Mouse (Mus musculus) spleen, adult 18-20 months (tissue): Measurements from ENCODE around the gene Try4.
"Not testable (repeated sequence)": the region's sequence is repeated elsewhere in the genome, so short reads cannot be mapped to it uniquely, and the experiment has no call there.

Experiments used
- DNase-seq, 2 experiments: peaks; one replicate each; pipeline ENCODE4 v3.0.0; 2022; ENCODE audit warnings: mixed read lengths in 2 of 2

The Try4 gene

DNA sequence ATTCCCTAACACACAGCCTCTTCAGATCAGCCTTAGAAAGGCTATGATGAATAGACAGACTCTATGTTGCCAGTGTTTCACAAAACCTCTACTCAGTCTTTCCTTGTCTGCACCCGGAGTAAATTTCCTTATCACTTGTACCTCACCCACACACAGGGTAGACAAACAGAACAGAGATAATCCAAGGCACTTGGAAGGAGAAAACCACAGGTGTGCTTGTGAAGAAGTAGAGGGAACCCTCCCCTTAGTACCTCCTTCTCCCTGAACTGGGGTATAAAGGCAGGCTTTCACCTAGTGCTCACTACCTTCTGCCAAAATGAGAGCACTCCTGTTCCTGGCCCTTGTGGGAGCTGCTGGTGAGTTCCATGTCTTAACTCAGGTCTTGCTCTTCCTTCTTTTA, at the start of gene Try4:
Gene Try4, plus strand, starts transcription at position 301 of the 400 bp plus-strand sequence.
- DNase-seq, result no peak

DNA sequence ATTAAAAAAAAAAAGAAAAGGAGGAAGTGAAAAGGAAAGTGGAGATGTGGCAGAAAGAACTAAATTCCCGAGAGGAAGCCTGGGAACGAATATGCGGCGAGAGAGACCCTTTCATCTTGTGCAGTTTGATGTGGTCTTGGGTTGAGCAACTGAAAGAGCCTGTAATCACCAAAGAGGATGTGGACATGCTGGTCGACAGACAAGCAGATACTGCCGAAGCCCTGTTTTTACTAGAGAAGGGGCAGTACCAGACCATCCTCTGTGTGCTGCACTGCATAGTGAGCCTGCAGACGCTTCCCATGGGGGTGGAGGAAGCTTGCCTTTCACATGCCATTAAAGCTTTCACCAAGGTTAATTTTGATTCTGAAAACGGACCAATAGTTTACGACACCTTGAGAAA, 48.8 kb upstream of the Try4 start:
- DNase-seq, result not testable (repeated sequence)

DNA sequence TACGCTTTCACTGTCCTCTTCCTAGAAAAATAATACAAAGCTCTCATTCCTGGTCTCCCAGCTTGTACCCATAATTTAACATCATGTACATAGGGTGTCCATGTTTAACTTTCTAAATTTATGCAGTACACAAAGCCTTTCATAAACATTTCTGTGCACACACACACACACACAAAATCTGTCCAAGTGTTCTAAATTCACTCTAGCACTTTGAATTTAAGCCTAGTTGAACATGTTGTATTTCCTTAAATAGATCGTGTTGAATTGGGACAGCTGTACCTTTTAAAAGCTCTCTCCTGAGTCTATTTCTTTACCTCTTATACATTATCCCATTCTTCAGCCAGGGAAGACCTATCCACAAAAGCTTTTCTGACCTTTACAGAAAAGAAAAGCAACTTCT, 45.6 kb upstream of the Try4 start:
- no peak for DNase-seq

DNA sequence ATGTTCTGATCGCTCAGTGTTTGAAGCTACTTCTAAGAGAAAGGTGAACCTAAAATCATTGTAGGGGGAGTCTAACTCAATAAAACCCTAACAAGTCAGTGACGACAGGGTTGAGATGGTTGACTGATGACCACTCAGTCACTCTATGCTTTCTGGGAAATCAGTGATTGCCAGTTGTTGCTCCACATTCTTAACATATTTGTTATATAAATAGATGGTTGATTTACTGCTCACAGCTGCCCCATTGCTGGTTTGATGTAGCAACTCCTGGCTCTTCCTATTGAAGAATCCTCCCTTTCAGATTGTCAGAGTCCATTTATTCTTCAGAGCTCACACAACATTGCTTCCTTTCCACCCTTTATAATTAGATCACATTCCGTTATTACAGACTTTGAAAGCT, 44.6 kb upstream of the Try4 start:
- DNase-seq, result no peak

DNA sequence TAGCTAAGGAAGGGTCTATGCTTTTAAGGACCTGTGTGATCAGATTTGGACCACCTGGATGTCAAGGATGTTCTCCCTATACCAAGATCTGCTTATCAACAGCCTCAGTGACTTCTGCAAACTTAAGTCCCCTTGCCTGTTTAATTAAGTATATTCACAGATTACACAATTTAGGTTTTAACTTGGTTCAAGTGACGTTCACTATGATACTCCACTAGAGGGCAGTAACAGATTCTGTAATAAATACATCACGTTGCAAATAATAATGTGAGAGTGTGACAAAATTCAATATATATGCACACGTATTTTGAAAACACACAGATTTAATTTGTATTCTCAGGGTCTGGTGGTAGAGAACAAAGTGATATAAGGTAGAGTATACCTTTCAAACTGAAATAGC, 39.3 kb upstream of the Try4 start:
- no peak for DNase-seq

DNA sequence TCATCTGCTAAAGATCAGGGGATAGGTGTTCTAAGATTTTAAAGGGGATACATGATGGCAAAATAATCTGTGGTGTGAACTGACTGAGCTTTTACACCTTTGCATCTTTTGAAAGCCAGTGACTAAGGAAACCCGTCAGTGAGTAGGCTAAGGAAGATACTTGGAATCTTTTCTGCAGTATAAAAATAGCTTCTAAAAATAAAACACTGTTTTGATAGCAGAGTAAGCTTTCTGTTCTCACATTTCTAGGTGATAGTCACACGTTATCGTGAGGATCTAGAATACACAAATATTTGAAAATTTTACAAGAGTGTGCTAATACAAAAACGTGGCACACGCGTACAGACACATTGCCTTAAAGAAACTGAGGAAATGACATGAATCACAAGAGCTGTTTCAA, 35.9 kb upstream of the Try4 start:
- DNase-seq, result no peak

DNA sequence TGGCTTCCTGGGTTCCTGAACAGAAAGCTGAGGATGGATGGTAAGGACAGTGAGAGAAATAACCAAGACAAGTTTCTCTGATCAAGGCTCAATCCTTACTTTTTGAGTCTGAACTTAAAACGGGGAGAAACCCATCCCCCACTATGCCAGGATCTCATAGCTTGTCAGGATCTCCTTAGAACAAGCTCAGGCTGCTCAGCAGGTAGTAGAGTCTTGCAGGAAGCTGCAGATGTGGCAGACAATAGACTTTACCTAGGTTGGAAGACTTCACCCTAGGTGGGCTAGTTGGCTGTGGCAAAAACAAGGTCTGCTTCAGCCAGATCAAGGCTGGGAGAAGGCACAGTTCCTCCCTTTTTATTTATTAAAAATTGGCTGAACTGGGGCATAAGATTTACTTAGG, 3.8 kb upstream of the Try4 start:
- DNase-seq, result no peak

DNA sequence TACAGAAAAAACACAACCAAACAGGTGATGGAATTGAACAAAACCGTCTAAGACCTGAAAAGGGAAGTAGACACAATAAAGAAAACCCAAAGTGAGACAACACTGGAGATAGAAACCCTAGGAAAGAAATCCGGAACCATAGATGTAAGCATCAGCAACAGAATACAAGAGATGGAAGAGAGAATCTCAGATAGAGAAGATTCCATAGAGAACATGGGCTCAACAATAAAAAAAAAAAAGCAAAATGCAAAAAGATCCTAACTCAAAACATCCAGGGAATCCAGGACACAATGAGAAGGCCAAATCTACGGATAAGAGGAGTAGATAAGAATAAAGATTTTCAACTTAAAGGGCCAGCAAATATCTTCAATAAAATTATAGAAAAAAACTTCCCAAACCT, 14.7 kb downstream of the Try4 start, which contains the start of gene Try5:
Gene Try5, minus strand, starts transcription at position 101 of the 400 bp plus-strand sequence.
- not testable (repeated sequence) for DNase-seq

DNA sequence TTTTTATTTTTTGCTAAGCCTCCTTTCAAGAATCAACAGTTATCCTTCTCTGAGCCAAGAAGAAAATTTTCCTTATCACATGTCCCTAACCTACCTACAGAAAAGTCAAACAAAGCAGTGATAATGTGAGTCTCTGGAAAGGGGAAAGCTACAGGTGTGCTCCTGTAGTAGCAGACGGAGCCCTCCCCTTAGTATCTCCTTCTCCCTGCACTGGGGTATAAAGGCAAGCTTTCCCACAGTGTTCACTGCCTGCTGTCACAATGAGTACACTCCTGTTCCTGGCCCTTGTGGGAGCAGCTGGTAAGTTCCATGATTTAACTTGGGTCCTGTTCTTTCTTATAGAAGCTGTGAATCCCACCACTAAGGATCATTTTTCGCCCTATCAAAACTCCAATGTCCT, 51.9 kb downstream of the Try4 start, which contains the start of gene Try10:
Gene Try10, plus strand, starts transcription at position 174 of the 400 bp plus-strand sequence.
- DNase-seq, result no peak
